Mouse (Mus musculus) midbrain, embryonic 11.5 days (tissue): ENCODE measurements around the gene AC124502.3. TPM values are rescaled to one million over a fixed set of nuclear protein-coding genes. Genes with fewer than 3 reads are reported as not detected.
"Not testable (repeated sequence)": the region's sequence is repeated elsewhere in the genome, so short reads cannot be mapped to it uniquely, and the experiment has no call there.

Source experiments
- ATAC-seq: fragments of 200-750 bp; cut with Nextera tagmentation; 2 replicates; pipeline ENCODE4 v1.8.0; 2017; ENCODE audit warnings: moderate TSS enrichment, moderate library complexity; ENCODE audit not compliant: low FRiP score
- DNase-seq: peaks from one replicate; pipeline ENCODE4 v3.0.0; 2015; ENCODE audit warnings: low spot score; ENCODE audit errors: missing footprints
- H3K27ac ChIP-seq: fragments of 300-500 bp; sonication (generic); 2 replicates; pipeline ENCODE4 v1.5.1; 2014; ENCODE audit warnings: low read depth, low read length
- H3K27me3 ChIP-seq: fragments of 300-500 bp; sonication (generic); 2 replicates; pipeline ENCODE4 v1.6.1; 2014; ENCODE audit warnings: mild to moderate bottlenecking, low read length, moderate library complexity, mixed read lengths; ENCODE audit not compliant: control insufficient read depth, insufficient read depth
- H3K36me3 ChIP-seq: fragments of 300-500 bp; sonication (generic); 2 replicates; pipeline ENCODE4 v1.6.1; 2014; ENCODE audit warnings: mild to moderate bottlenecking, low read length, moderate library complexity, mixed read lengths; ENCODE audit not compliant: control insufficient read depth, insufficient read depth
- H3K4me1 ChIP-seq: fragments of 300-500 bp; sonication (generic); 2 replicates; pipeline ENCODE4 v1.6.1; 2014; ENCODE audit warnings: low read length; ENCODE audit not compliant: control insufficient read depth, insufficient read depth
- H3K4me2 ChIP-seq: fragments of 300-500 bp; sonication (generic); 2 replicates; pipeline ENCODE4 v1.6.1; 2014; ENCODE audit warnings: mild to moderate bottlenecking, moderate library complexity
- H3K4me3 ChIP-seq: fragments of 300-500 bp; sonication (generic); 2 replicates; pipeline ENCODE4 v1.5.1; 2014; ENCODE audit warnings: low read depth, low read length
- H3K9ac ChIP-seq: fragments of 300-500 bp; sonication (generic); 2 replicates; pipeline ENCODE4 v1.6.1; 2014; ENCODE audit warnings: low read length
- H3K9me3 ChIP-seq: fragments of 300-500 bp; sonication (generic); 2 replicates; pipeline ENCODE4 v1.6.1; 2016; ENCODE audit warnings: low read length; ENCODE audit not compliant: control insufficient read depth
- WGBS: fragments of 180-500 bp; shearing (Covaris S2); extraction: QIAGEN DNeasy Blood & Tissue Kit; methylation state at CpG from one replicate; pipeline ENCODE4 v1.1.7; 2014; 5-methylcytosine and 5-hydroxymethylcytosine counted together
- polyA plus RNA-seq: library from polyadenylated mRNA; unstranded; fragments of >200 nt; fragmentation: Nextera tagmentation; extraction: Ambion mirVana; gene quantifications from 2 replicates; pipeline ENCODE4 v1.2.1, GENCODE M21; 2014

AC124502.3 gene
- polyA plus RNA-seq, 1 experiment from 2014 or later = 1.6 TPM

- peak overlapping the region; percentile 21; the same call in 1 of the 2 replicates for H3K4me3 ChIP-seq
- H3K9me3 ChIP-seq = no peaks in the 10 kb centered on the region
- H3K4me1 ChIP-seq = peaks cover 9% of the 10 kb centered on the region
- H3K27ac ChIP-seq = peak overlapping the region; percentile 57
- H3K36me3 ChIP-seq = no peaks in the 10 kb centered on the region
- peak overlapping the region; percentile 59 for H3K4me2 ChIP-seq
- no peaks in the 10 kb centered on the region for H3K27me3 ChIP-seq
- under 1% methylated on average over 39 of the region's 39 CpGs for WGBS
- H3K9ac ChIP-seq = peak overlapping the region; percentile 47
- ATAC-seq (peak; percentile 98), DNase-seq (peak; percentile 98)
Observed at GRCm38 (mm10) chr19:5001666-5002406, 36.9 kb upstream of the AC124502.3 start.

GRCm38 (mm10) chr19:5003644-5004043, 35.0 kb upstream of the AC124502.3 start:
- WGBS = 62% methylated on average over 2 of the region's 2 CpGs
- H3K36me3 ChIP-seq = not testable (repeated sequence)

GRCm38 (mm10) chr19:5004925-5005324, 33.8 kb upstream of the AC124502.3 start:
- DNase-seq (no peak), ATAC-seq (no peak)
- H3K9me3 ChIP-seq = no peaks in the 10 kb centered on the region
- H3K27me3 ChIP-seq = no peaks in the 10 kb centered on the region
- H3K27ac ChIP-seq = no peak overlapping the region
- peaks cover 9% of the 10 kb centered on the region for H3K4me1 ChIP-seq
- no peaks in the 10 kb centered on the region for H3K36me3 ChIP-seq
- H3K4me2 ChIP-seq = no peak overlapping the region
- no peak overlapping the region for H3K9ac ChIP-seq
- WGBS = 73% methylated on average over 4 of the region's 4 CpGs
- H3K4me3 ChIP-seq = no peak overlapping the region

More at GRCm38 (mm10) chr19:5003644-5004043, 35.0 kb upstream of the AC124502.3 start:
- not testable (repeated sequence) for H3K4me1 ChIP-seq, DNase-seq, H3K9me3 ChIP-seq, H3K4me2 ChIP-seq, H3K9ac ChIP-seq, ATAC-seq, H3K4me3 ChIP-seq, H3K27me3 ChIP-seq, H3K27ac ChIP-seq

DNA sequence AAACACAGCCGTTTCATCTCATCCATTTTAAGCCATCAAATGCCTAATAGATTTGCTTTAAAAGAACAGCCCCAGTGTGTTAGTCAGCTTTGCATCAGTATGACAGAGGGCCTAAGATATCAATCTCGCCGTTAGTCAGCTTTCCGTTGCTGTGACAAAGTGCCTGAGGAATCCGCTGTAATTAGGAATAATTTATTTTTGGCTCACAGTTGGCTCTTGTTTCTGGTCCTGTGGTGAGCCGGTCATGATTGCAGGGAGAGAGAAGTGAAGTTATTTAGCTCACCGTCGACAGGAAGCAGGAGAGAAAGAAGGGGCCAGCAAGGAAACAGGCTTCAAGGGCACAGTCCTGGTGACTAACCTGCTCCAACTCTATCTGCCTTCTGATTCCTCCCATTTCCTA, 25.6 kb upstream of the AC124502.3 start:
- DNase-seq (no peak), ATAC-seq (no peak)
- 86% methylated on average over 8 of the region's 8 CpGs for WGBS

GRCm38 (mm10) chr19:5014961-5015398, 23.7 kb upstream of the AC124502.3 start:
- Histone ChIP-seq H3K27me3 (no peaks in the 10 kb centered on the region), H3K9ac (no peak overlapping the region), H3K4me1 (no peaks in the 10 kb centered on the region), H3K4me3 (no peak overlapping the region), H3K27ac (no peak overlapping the region), H3K36me3 (no peaks in the 10 kb centered on the region), H3K9me3 (no peaks in the 10 kb centered on the region), H3K4me2 (no peak overlapping the region)
- DNase-seq = peak; percentile 93
- 17% methylated on average over 8 of the region's 8 CpGs for WGBS
- no peak for ATAC-seq

More for the DNA sequence above, 25.6 kb upstream of the AC124502.3 start:
- Histone ChIP-seq H3K9ac (no peak overlapping the region), H3K27me3 (no peaks in the 10 kb centered on the region), H3K36me3 (no peaks in the 10 kb centered on the region), H3K9me3 (no peaks in the 10 kb centered on the region), H3K4me1 (no peaks in the 10 kb centered on the region), H3K4me3 (no peak overlapping the region), H3K4me2 (no peak overlapping the region), H3K27ac (no peak overlapping the region)

DNA sequence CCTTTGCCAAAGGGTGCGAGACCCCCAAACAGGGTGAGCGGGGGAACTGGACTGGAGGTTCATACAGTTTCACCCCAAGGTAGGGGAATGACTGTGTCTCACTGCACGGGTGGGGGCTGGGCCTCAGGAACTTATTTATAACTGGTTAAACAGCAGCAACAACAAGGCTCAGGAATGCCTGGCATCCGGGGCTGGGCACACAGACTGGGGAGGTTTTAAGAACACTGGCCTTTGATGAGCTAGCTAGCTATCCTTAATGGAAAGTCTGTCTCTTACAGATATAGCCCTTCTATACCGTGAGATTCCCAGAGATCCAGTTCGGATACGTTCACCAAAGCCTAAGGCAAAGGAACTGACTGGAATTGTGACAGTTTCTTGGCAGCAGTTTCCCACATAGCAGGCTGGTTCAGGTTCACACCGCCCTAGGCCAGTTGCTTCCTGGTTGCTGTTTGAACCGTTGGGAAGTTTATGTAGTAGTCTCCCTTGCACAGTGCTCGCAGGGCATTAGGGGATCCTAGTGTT, 22.4 kb upstream of the AC124502.3 start:
- WGBS = 52% methylated on average over 10 of the region's 10 CpGs
- H3K27me3 ChIP-seq = no peaks in the 10 kb centered on the region
- H3K4me3 ChIP-seq = no peak overlapping the region
- no peak overlapping the region for H3K4me2 ChIP-seq
- no peak overlapping the region for H3K9ac ChIP-seq
- no peak overlapping the region for H3K27ac ChIP-seq
- no peaks in the 10 kb centered on the region for H3K9me3 ChIP-seq
- no peaks in the 10 kb centered on the region for H3K36me3 ChIP-seq
- no peaks in the 10 kb centered on the region for H3K4me1 ChIP-seq
- DNase-seq (no peak), ATAC-seq (no peak)

DNA sequence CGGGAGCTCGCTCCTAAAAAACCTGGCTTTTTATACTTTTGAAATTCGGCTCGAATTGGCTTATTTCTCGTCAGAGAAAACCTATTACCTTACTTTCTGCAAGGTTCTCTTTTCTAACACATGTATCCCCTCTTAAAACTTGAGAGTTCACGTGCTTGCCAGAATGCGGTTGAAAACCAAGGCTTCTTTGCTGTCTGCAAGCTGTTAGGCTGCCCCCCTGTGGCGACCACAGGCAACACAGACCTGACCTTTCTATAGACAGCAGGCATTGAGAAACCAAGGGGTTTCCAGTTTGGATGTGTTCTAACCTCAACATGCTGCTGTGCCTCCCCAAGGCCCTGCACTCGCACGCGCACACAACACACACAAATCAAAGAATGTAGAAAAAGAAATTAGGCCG, 21.9 kb upstream of the AC124502.3 start:
- H3K27ac ChIP-seq = no peak overlapping the region
- no peak overlapping the region for H3K4me2 ChIP-seq
- 21% methylated on average over 12 of the region's 12 CpGs for WGBS
- DNase-seq (peak; percentile 91), ATAC-seq (no peak)
- no peaks in the 10 kb centered on the region for H3K4me1 ChIP-seq
- no peak overlapping the region for H3K9ac ChIP-seq
- H3K4me3 ChIP-seq = no peak overlapping the region
- no peaks in the 10 kb centered on the region for H3K9me3 ChIP-seq
- no peaks in the 10 kb centered on the region for H3K27me3 ChIP-seq
- H3K36me3 ChIP-seq = no peaks in the 10 kb centered on the region

GRCm38 (mm10) chr19:5017611-5018010, 21.1 kb upstream of the AC124502.3 start:
- WGBS = 81% methylated on average over 4 of the region's 4 CpGs
- no peaks in the 10 kb centered on the region for H3K9me3 ChIP-seq
- H3K36me3 ChIP-seq = no peaks in the 10 kb centered on the region
- ATAC-seq (no peak), DNase-seq (no peak)
- H3K27me3 ChIP-seq = no peaks in the 10 kb centered on the region
- H3K4me1 ChIP-seq = no peaks in the 10 kb centered on the region
- no peak overlapping the region for H3K9ac ChIP-seq
- no peak overlapping the region for H3K4me3 ChIP-seq
- no peak overlapping the region for H3K4me2 ChIP-seq
- H3K27ac ChIP-seq = no peak overlapping the region

DNA sequence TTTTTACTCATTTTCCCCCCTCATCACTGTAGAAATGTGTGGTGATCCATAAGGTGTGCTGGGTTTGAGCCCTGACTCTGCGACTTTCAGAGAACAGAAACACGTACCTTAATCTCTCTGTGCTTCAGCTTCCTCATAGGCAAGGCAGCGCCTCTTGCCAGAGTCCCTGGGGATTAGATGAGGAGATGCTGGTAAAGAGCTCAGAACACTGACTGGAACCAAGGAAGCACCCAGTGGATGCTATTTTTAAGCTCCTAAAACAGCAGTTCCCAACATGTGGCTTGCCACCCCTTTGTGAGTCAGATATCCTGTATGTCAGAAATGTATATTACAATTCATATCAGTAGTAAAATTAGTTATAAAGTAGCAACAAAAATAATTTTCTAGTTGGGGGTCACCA, 20.5 kb upstream of the AC124502.3 start:
- Histone ChIP-seq H3K4me2 (no peak overlapping the region), H3K9ac (no peak overlapping the region), H3K9me3 (no peaks in the 10 kb centered on the region), H3K27ac (no peak overlapping the region), H3K36me3 (no peaks in the 10 kb centered on the region), H3K4me3 (no peak overlapping the region), H3K27me3 (no peaks in the 10 kb centered on the region), H3K4me1 (no peaks in the 10 kb centered on the region)
- DNase-seq = no peak
- no peak for ATAC-seq
- 87% methylated on average over 3 of the region's 3 CpGs for WGBS
